Mouse (Mus musculus) bone marrow, adult 2 months (tissue): Measurements from ENCODE around the gene Ccdc12.

Experiments used
- CTCF ChIP-seq: fragments of 200-500 bp; IDR thresholded peaks from 2 replicates; pipeline ENCODE4 v1.5.1; 2011; ENCODE audit warnings: low read length, control low read depth; ENCODE audit not compliant: control insufficient read depth, insufficient read depth
- POLR2A ChIP-seq: fragments of 200-500 bp; IDR thresholded peaks from 2 replicates; pipeline ENCODE4 v1.6.1; 2011; ENCODE audit warnings: low read depth, mild to moderate bottlenecking, control low read depth, low read length, borderline replicate concordance; ENCODE audit not compliant: control insufficient read depth

DNA sequence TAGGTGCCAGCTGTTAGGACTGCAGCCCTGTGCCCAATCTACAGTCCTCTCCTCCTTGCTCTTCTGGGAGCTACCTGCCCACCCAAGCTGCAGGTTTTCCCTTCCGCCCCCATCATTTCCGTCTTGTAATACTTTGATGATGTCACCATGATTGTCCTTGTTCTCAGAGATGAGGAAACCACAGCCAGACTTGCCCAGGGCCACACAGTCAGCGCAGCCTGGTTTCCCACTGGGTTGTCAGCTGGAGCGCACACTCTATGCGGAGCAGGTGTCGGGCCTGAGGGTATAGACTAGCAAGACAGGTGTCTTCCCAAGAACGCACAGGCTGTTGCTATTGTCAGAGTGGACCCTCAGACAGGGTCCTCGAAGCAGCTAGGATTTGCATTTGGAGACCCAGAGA, 28.9 kb downstream of the Ccdc12 start:
- no peak for TF ChIP-seq POLR2A
- TF ChIP-seq CTCF = no peak
